Mouse (Mus musculus) G1E (cell line): ENCODE measurements at regions not wholly inside any gene's neighbourhood (a gene's known extent, or its start where the extent isn't known, plus 50 kb on each side); places are given as distances from the start of the nearest gene placed in this dataset.

Experiments used
- CTCF ChIP-seq: IDR thresholded peaks from 2 replicates; pipeline ENCODE4 v1.5.1; 2012; ENCODE audit warnings: low read depth, low read length, inconsistent platforms, mixed read lengths
- GATA1 ChIP-seq: IDR thresholded peaks from 2 replicates; pipeline ENCODE4 v1.6.1; 2012; ENCODE audit warnings: borderline replicate concordance, low read length, inconsistent platforms, mixed read lengths
- GATA2 ChIP-seq: IDR thresholded peaks from 2 replicates; pipeline ENCODE4 v1.6.1; 2012; ENCODE audit warnings: low read depth, low read length, inconsistent platforms, borderline replicate concordance
- POLR2AphosphoS5 ChIP-seq: IDR thresholded peaks from 2 replicates; pipeline ENCODE4 v1.6.1; 2012; ENCODE audit warnings: low read depth, low read length, inconsistent platforms; ENCODE audit not compliant: insufficient replicate concordance
- TAL1 ChIP-seq: conservative IDR thresholded peaks from 2 replicates; pipeline ENCODE4 v1.6.1; 2012; ENCODE audit warnings: low read depth, low read length, inconsistent platforms, mixed read lengths

DNA sequence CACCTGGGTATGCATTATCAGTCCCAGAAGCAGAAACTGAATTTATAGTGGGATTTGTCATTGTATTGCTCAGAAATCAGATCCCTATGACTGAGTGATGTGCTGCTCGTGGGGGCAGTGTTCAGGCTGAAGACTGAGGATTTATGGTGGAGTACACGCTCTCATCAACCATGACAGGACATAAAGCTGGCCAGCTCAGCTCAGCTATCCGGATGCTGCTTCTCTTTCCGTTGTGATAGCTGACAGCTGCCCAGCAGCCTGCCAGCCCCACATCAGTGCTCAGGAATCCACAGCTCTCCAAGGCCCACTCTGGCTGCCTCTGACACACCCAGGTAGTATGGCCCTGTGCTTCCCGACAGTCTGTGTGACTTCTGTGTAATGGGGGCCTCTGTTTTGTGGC lies 130.4 kb upstream of the Gadl1 start:
- no peak for TF ChIP-seq CTCF
- no peak for TF ChIP-seq POLR2AphosphoS5
- TF ChIP-seq GATA1, result no peak
- no peak for TF ChIP-seq GATA2
- no peak for TF ChIP-seq TAL1
